Mouse (Mus musculus) erythroblast, adult 5-6 weeks (primary cell): ENCODE measurements around the gene Cldn34c4. TPM values are rescaled to one million over a fixed set of nuclear protein-coding genes. Genes with fewer than 3 reads are reported as not detected.

ENCODE experiments used
- ATAC-seq: replicated peaks from 2 replicates; pipeline ENCODE4 v1.8.0; 2016; ENCODE audit warnings: moderate number of reproducible peaks, mild to moderate bottlenecking, moderate TSS enrichment, inconsistent platforms; ENCODE audit not compliant: poor library complexity, low FRiP score, severe bottlenecking
- total RNA-seq, 2 experiments: library from RNA; stranded (forward) in 1 of 2; stranded (reverse) in 1 of 2; fragments of 150-400 nt in 1 of 2; fragments of 200-764, 138-1000 nt in 1 of 2; gene quantifications; 2 replicates each; pipeline versions ENCODE4 v1.2.3 to v1.2.4; 2015 to 2017; ENCODE audit warnings: low replicate concordance in 2 of 2

The Cldn34c4 gene
- total RNA-seq (2015; ENCODE audit: low replicate concordance) (not detected in 2 replicates), total RNA-seq (2017; ENCODE audit: low replicate concordance) (not detected in 2 replicates)

DNA sequence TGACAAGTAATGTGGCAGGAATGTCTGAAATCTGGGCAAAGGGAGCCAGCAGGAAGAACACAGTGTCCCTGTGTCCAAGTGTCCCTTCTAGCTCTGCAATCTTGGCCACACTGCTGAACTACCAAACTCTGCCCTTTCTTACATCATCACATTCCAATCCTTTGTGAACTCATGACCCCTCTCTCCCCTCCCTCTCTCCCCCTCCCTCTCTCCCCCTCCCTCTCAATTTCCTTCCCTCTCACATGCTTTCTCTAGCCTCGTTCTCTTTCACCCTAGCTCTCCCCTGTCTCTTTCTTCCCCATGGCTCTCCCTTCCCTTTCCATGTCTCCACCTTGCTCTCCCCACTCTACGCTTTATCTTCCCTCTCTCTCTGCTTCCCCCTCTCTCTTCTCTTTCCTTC lies at the start of gene Cldn34c4:
TSS of gene Cldn34c4 (minus strand) at position 101 of the 400 bp plus-strand sequence.
- no peak for ATAC-seq

DNA sequence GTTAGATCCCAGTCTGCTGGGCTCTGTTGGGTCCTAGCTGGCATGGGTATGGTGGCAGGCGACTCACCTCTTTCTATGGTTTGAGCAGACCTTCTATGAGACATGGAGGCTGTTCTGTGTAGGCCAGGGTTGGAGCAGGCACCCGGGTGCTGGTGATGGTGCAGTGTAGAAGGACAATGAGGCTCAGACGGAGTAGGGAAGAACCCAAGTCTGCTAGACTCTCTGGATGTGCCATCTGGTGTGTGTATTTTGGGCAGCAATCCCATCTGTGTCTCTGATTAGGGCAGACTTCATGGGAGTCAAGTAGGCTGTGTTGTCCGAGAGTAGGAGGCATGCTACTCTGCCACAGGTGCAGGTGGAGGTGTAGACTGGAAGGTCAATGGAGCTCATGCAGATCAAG lies 10.7 kb upstream of the Cldn34c4 start:
- no peak for ATAC-seq
